Mouse (Mus musculus) MEL (cell line): ENCODE data around the gene Lnx2. TPM values are rescaled to one million over a fixed set of nuclear protein-coding genes. Genes with fewer than 3 reads are reported as not detected.

Experiments used
- DNase-seq: peaks from one replicate; pipeline ENCODE4 v3.0.0; 2011; ENCODE audit warnings: low read depth, low spot score
- H3K27ac ChIP-seq: 2 replicates; pipeline ENCODE4 v1.5.1; 2012; ENCODE audit warnings: low read depth, mild to moderate bottlenecking, control low read depth, low read length, moderate library complexity; ENCODE audit not compliant: control insufficient read depth
- H3K27me3 ChIP-seq, 2 experiments: fragments of 150-350 bp in 1 of 2; sonication (generic) in 1 of 2; 2 replicates each; pipeline ENCODE4 v1.6.1; 2012; ENCODE audit warnings: low read length in 2 of 2, mild to moderate bottlenecking in 2 of 2, improper control_type of control experiment in 1 of 2, moderate library complexity in 1 of 2; ENCODE audit not compliant: insufficient read depth in 2 of 2, control insufficient read depth in 1 of 2
- H3K36me3 ChIP-seq, 2 experiments: 2 replicates each; pipeline ENCODE4 v1.6.1; 2012 to 2014; ENCODE audit warnings: low read length in 2 of 2, improper control_type of control experiment in 1 of 2, inconsistent platforms in 1 of 2, mild to moderate bottlenecking in 1 of 2; ENCODE audit not compliant: insufficient read depth in 2 of 2, control insufficient read depth in 1 of 2
- H3K4me1 ChIP-seq, 2 experiments: fragments of 150-350 bp in 1 of 2; sonication (generic) in 1 of 2; 2 replicates each; pipeline ENCODE4 v1.6.1; 2012; ENCODE audit warnings: low read length in 2 of 2, improper control_type of control experiment in 1 of 2, mild to moderate bottlenecking in 1 of 2; ENCODE audit not compliant: insufficient read depth in 2 of 2, control insufficient read depth in 1 of 2
- H3K4me3 ChIP-seq, 2 experiments: fragments of 150-350 bp in 1 of 2; sonication (generic) in 1 of 2; 2 replicates each; pipeline ENCODE4 v1.5.1; 2012; ENCODE audit warnings: low read depth in 2 of 2, low read length in 2 of 2, mild to moderate bottlenecking in 2 of 2, moderate library complexity in 2 of 2, control low read depth in 1 of 2, improper control_type of control experiment in 1 of 2; ENCODE audit not compliant: control insufficient read depth in 1 of 2, insufficient read depth in 1 of 2
- H3K79me2 ChIP-seq: 2 replicates; pipeline ENCODE4 v1.6.1; 2012; ENCODE audit warnings: mild to moderate bottlenecking, low read length, moderate library complexity; ENCODE audit not compliant: control insufficient read depth, poor library complexity, insufficient read depth
- H3K9ac ChIP-seq: 2 replicates; pipeline ENCODE4 v1.6.1; 2012; ENCODE audit warnings: low read depth, mild to moderate bottlenecking, control low read depth, low read length, moderate library complexity; ENCODE audit not compliant: control insufficient read depth, poor library complexity, severe bottlenecking
- H3K9me3 ChIP-seq: fragments of 150-350 bp; sonication (generic); replicated peaks from 2 replicates; pipeline ENCODE4 v1.6.1; 2012; ENCODE audit warnings: mild to moderate bottlenecking, low read length, improper control_type of control experiment, moderate library complexity; ENCODE audit not compliant: insufficient read depth
- BHLHE40 ChIP-seq: IDR thresholded peaks from 2 replicates; pipeline ENCODE4 v1.6.1; 2012; ENCODE audit warnings: low read depth, mild to moderate bottlenecking, inconsistent platforms, low read length, improper control_type of control experiment, borderline replicate concordance
- CHD2 ChIP-seq: IDR thresholded peaks from 2 replicates; pipeline ENCODE4 v1.6.1; 2011; ENCODE audit warnings: low read length, improper control_type of control experiment
- CTCF ChIP-seq, 3 experiments: IDR thresholded peaks in 2 of 3; conservative IDR thresholded peaks in 1 of 3; 2 replicates each; pipeline ENCODE4 v1.5.1; 2011 to 2012; ENCODE audit warnings: low read length in 3 of 3, low read depth in 2 of 3, mild to moderate bottlenecking in 2 of 3, improper control_type of control experiment in 1 of 3, inconsistent platforms in 1 of 3, mixed read lengths in 1 of 3, moderate library complexity in 1 of 3; ENCODE audit not compliant: control insufficient read depth in 1 of 3, insufficient read depth in 1 of 3, poor library complexity in 1 of 3, severe bottlenecking in 1 of 3
- E2F4 ChIP-seq: IDR thresholded peaks from 2 replicates; pipeline ENCODE4 v1.6.1; 2011; ENCODE audit warnings: low read depth, low read length, improper control_type of control experiment, borderline replicate concordance
- ELF1 ChIP-seq: IDR thresholded peaks from 2 replicates; pipeline ENCODE4 v1.6.1; 2014; ENCODE audit warnings: low read depth, mild to moderate bottlenecking, inconsistent platforms, low read length, improper control_type of control experiment, moderate library complexity
- EP300 ChIP-seq, 2 experiments: IDR thresholded peaks; 2 replicates each; pipeline ENCODE4 v1.6.1; 2011; ENCODE audit warnings: improper control_type of control experiment in 2 of 2, low read length in 2 of 2, low read depth in 1 of 2, mild to moderate bottlenecking in 1 of 2
- ETS1 ChIP-seq: IDR thresholded peaks from 2 replicates; pipeline ENCODE4 v1.6.1; 2012; ENCODE audit warnings: low read depth, mild to moderate bottlenecking, inconsistent platforms, low read length, improper control_type of control experiment, moderate library complexity
- GATA1 ChIP-seq: IDR thresholded peaks from 2 replicates; pipeline ENCODE4 v1.6.1; 2011; ENCODE audit warnings: low read depth, low read length, improper control_type of control experiment
- HCFC1 ChIP-seq: IDR thresholded peaks from 2 replicates; pipeline ENCODE4 v1.6.1; 2012; ENCODE audit warnings: low read depth, mild to moderate bottlenecking, inconsistent platforms, low read length, improper control_type of control experiment, moderate library complexity
- MAFK ChIP-seq: IDR thresholded peaks from 2 replicates; pipeline ENCODE4 v1.6.1; 2011; ENCODE audit warnings: low read depth, mild to moderate bottlenecking, low read length, improper control_type of control experiment, borderline replicate concordance
- MAZ ChIP-seq: IDR thresholded peaks from 2 replicates; pipeline ENCODE4 v1.6.1; 2012; ENCODE audit warnings: low read depth, mild to moderate bottlenecking, inconsistent platforms, low read length, improper control_type of control experiment
- MYC ChIP-seq: IDR thresholded peaks from 2 replicates; pipeline ENCODE4 v1.6.1; 2011; ENCODE audit warnings: low read depth, mild to moderate bottlenecking, low read length, improper control_type of control experiment, moderate library complexity
- NRF1 ChIP-seq: IDR thresholded peaks from 2 replicates; pipeline ENCODE4 v1.6.1; 2014; ENCODE audit warnings: low read depth, mild to moderate bottlenecking, inconsistent platforms, low read length, improper control_type of control experiment, moderate library complexity; ENCODE audit not compliant: poor library complexity, insufficient read depth, severe bottlenecking
- POLR2A ChIP-seq, 2 experiments: IDR thresholded peaks; 2 replicates each; pipeline ENCODE4 v1.6.1; 2011 to 2012; ENCODE audit warnings: low read length in 2 of 2, mild to moderate bottlenecking in 2 of 2, control low read depth in 1 of 2, improper control_type of control experiment in 1 of 2, low read depth in 1 of 2, moderate library complexity in 1 of 2; ENCODE audit not compliant: control insufficient read depth in 1 of 2, insufficient read depth in 1 of 2, poor library complexity in 1 of 2
- POLR2AphosphoS5 ChIP-seq: IDR thresholded peaks from 2 replicates; pipeline ENCODE4 v1.6.1; 2012; ENCODE audit warnings: low read depth, borderline replicate concordance, mild to moderate bottlenecking, inconsistent platforms, low read length, moderate library complexity, mixed read lengths
- RAD21 ChIP-seq: IDR thresholded peaks from 2 replicates; pipeline ENCODE4 v1.6.1; 2011; ENCODE audit warnings: mild to moderate bottlenecking, low read depth, low read length, improper control_type of control experiment
- RCOR1 ChIP-seq: IDR thresholded peaks from 2 replicates; pipeline ENCODE4 v1.6.1; 2012; ENCODE audit warnings: low read depth, mild to moderate bottlenecking, inconsistent platforms, low read length, improper control_type of control experiment
- SIN3A ChIP-seq: IDR thresholded peaks from 2 replicates; pipeline ENCODE4 v1.6.1; 2012; ENCODE audit warnings: low read length, improper control_type of control experiment, inconsistent platforms
- SMC3 ChIP-seq: IDR thresholded peaks from 2 replicates; pipeline ENCODE4 v1.6.1; 2011; ENCODE audit warnings: low read depth, low read length, improper control_type of control experiment
- TAL1 ChIP-seq: IDR thresholded peaks from 2 replicates; pipeline ENCODE4 v1.6.1; 2012; ENCODE audit warnings: mild to moderate bottlenecking, inconsistent platforms, low read length, moderate library complexity, mixed read lengths
- TBP ChIP-seq: IDR thresholded peaks from 2 replicates; pipeline ENCODE4 v1.8.0; 2011; ENCODE audit warnings: low read depth, low read length, improper control_type of control experiment
- UBTF ChIP-seq: IDR thresholded peaks from 2 replicates; pipeline ENCODE4 v1.6.1; 2012; ENCODE audit warnings: low read depth, mild to moderate bottlenecking, inconsistent platforms, low read length, improper control_type of control experiment, moderate library complexity, borderline replicate concordance; ENCODE audit not compliant: insufficient read depth
- USF1 ChIP-seq: IDR thresholded peaks from 2 replicates; pipeline ENCODE4 v1.6.1; 2014; ENCODE audit warnings: low read depth, mild to moderate bottlenecking, inconsistent platforms, low read length, improper control_type of control experiment, moderate library complexity
- ZKSCAN1 ChIP-seq: IDR thresholded peaks from 2 replicates; pipeline ENCODE4 v1.6.1; 2012; ENCODE audit warnings: low read depth, mild to moderate bottlenecking, inconsistent platforms, low read length, improper control_type of control experiment, moderate library complexity
- ZMIZ1 ChIP-seq: IDR thresholded peaks from 2 replicates; pipeline ENCODE4 v1.6.1; 2012; ENCODE audit warnings: low read depth, mild to moderate bottlenecking, inconsistent platforms, low read length, improper control_type of control experiment, moderate library complexity
- ZNF384 ChIP-seq: IDR thresholded peaks from 2 replicates; pipeline ENCODE4 v1.6.1; 2012; ENCODE audit warnings: low read depth, mild to moderate bottlenecking, inconsistent platforms, low read length, improper control_type of control experiment
- polyA plus RNA-seq, 2 experiments: library from polyadenylated mRNA; stranded (reverse) in 1 of 2; unstranded in 1 of 2; fragments of >175 nt in 1 of 2; fragments of >200 nt in 1 of 2; gene quantifications; 2 replicates each; pipeline versions ENCODE4 v1.2.1 to v1.2.4; 2012; ENCODE audit warnings: low replicate concordance in 2 of 2, low read depth in 1 of 2; ENCODE audit not compliant: insufficient read length in 2 of 2, insufficient read depth in 1 of 2, missing spikeins in 1 of 2
- total RNA-seq: library from RNA; depleted of rRNA; stranded (reverse); fragments of 300-350 nt; gene quantifications from 2 replicates; pipeline ENCODE4 v1.2.3, GENCODE M21; 2012

Lnx2 gene
- total and polyA plus RNA-seq, 3 experiments = 22.0 to 26.1 TPM; not detected in 1

GRCm38 (mm10) chr5:146974781-146975123, 101.6 kb downstream of the Lnx2 start:
- H3K9ac ChIP-seq = no peak overlapping the region
- TF ChIP-seq USF1 = no peak
- TF ChIP-seq CTCF (IDR thresholded peaks at IDR 0.05 in 2 of 3, conservative IDR thresholded peaks at IDR 0.05 in 1 of 3; ENCODE audit: control insufficient read depth in 1 of 3, insufficient read depth in 1 of 3, low read depth in 2 of 3, low read length in 3 of 3, poor library complexity in 1 of 3, severe bottlenecking in 1 of 3) = no peak
- no peak for TF ChIP-seq ZKSCAN1
- no peak for TF ChIP-seq ELF1
- TF ChIP-seq ZMIZ1 = no peak
- no peak for TF ChIP-seq BHLHE40
- TF ChIP-seq RCOR1 = no peak
- no peak for TF ChIP-seq E2F4
- TF ChIP-seq NRF1 = no peak
- no peak for TF ChIP-seq TBP
- TF ChIP-seq CHD2 = no peak
- TF ChIP-seq HCFC1 = no peak
- no peak for TF ChIP-seq POLR2A (IDR thresholded peaks at IDR 0.05; ENCODE audit: control insufficient read depth in 1 of 2, insufficient read depth in 1 of 2, low read depth in 1 of 2, low read length in 2 of 2, poor library complexity in 1 of 2)
- TF ChIP-seq SMC3 = no peak
- no peak for TF ChIP-seq MYC
- no peak for TF ChIP-seq TAL1
- TF ChIP-seq SIN3A = no peak
- H3K36me3 ChIP-seq = no peaks in the 10 kb centered on the region
- no peak overlapping the region for H3K4me3 ChIP-seq
- H3K79me2 ChIP-seq = no peaks in the 10 kb centered on the region
- DNase-seq = no peak
- H3K27me3 ChIP-seq = peaks cover 1 to 5% of the 10 kb centered on the region in 2 experiments
- H3K4me1 ChIP-seq = no peaks in the 10 kb centered on the region
- H3K27ac ChIP-seq = no peak overlapping the region
- no peaks in the 10 kb centered on the region for H3K9me3 ChIP-seq

- TF ChIP-seq RAD21 (no peak), ELF1 (no peak), TAL1 (no peak; the same call in 1 of the 2 replicates), EP300 (IDR thresholded peaks at IDR 0.05; ENCODE audit: low read depth in 1 of 2, low read length in 2 of 2) (no peak), ETS1 (no peak), GATA1 (no peak), CHD2 (no peak), MAFK (no peak), POLR2A (IDR thresholded peaks at IDR 0.05; ENCODE audit: control insufficient read depth in 1 of 2, insufficient read depth in 1 of 2, low read depth in 1 of 2, low read length in 2 of 2, poor library complexity in 1 of 2) (no peak), ZNF384 (no peak), HCFC1 (no peak), MAZ (no peak), POLR2AphosphoS5 (no peak), UBTF (no peak), MYC (no peak), TBP (no peak), SIN3A (no peak)
- TF ChIP-seq, all 39 proteins: peak for 0
- no peak for DNase-seq
- H3K36me3 ChIP-seq = no peaks in the 10 kb centered on the region
- no peak overlapping the region for H3K9ac ChIP-seq
- no peak overlapping the region for H3K27ac ChIP-seq
- no peaks in the 10 kb centered on the region for H3K79me2 ChIP-seq
- no peaks in the 10 kb centered on the region for H3K4me1 ChIP-seq
- no peak overlapping the region for H3K4me3 ChIP-seq
- peaks cover 5 to 6% of the 10 kb centered on the region in 2 experiments for H3K27me3 ChIP-seq
- no peaks in the 10 kb centered on the region for H3K9me3 ChIP-seq
These were observed 102.3 kb downstream of the Lnx2 start for GRCm38 (mm10) chr5:146973858-146974780.
